Mouse (Mus musculus) small intestine, adult 2 months (tissue): ENCODE measurements around the gene Ugt1a1.

Source experiments
- CTCF ChIP-seq: fragments of 200-500 bp; IDR thresholded peaks from 2 replicates; pipeline ENCODE4 v1.5.1; 2012; ENCODE audit warnings: low read depth, mild to moderate bottlenecking, control low read depth, inconsistent platforms, low read length, moderate library complexity, mixed read lengths; ENCODE audit not compliant: insufficient replicate concordance, insufficient read length; ENCODE audit errors: extremely low read depth
- POLR2A ChIP-seq: fragments of 200-500 bp; IDR thresholded peaks from 2 replicates; pipeline ENCODE4 v1.6.1; 2012; ENCODE audit warnings: low read depth, mild to moderate bottlenecking, control low read depth, inconsistent platforms, low read length, moderate library complexity

GRCm38 (mm10) chr1:88253540-88253939, 41.8 kb downstream of the Ugt1a1 start:
- TF ChIP-seq CTCF: no peak
- no peak for TF ChIP-seq POLR2A
